Mouse (Mus musculus) lung, embryonic 16.5 days (tissue): ENCODE measurements at regions not wholly inside any gene's neighbourhood (a gene's known extent, or its start where the extent isn't known, plus 50 kb on each side); places are given as distances from the start of the nearest gene placed in this dataset.

Experiments
- ATAC-seq: fragments of 200-750 bp; cut with Nextera tagmentation; 2 replicates; pipeline ENCODE4 v1.8.0; 2017; ENCODE audit warnings: low read depth, mild to moderate bottlenecking, moderate library complexity
- H3K27ac ChIP-seq: fragments of 300-500 bp; sonication (generic); 2 replicates; pipeline ENCODE4 v1.5.1; 2014; ENCODE audit warnings: mild to moderate bottlenecking, control low read depth, low read length
- H3K27me3 ChIP-seq: fragments of 300-500 bp; sonication (generic); 2 replicates; pipeline ENCODE4 v1.6.1; 2014; ENCODE audit warnings: low read depth, low read length, mixed read lengths; ENCODE audit not compliant: control insufficient read depth, insufficient read depth
- H3K36me3 ChIP-seq: fragments of 300-500 bp; sonication (generic); 2 replicates; pipeline ENCODE4 v1.6.1; 2014; ENCODE audit warnings: low read length; ENCODE audit not compliant: control insufficient read depth, insufficient read depth
- H3K4me1 ChIP-seq: fragments of 300-500 bp; sonication (generic); replicated peaks from 2 replicates; pipeline ENCODE4 v1.6.1; 2014; ENCODE audit warnings: low read length, mixed read lengths; ENCODE audit not compliant: control insufficient read depth, insufficient read depth
- H3K4me2 ChIP-seq: fragments of 300-500 bp; sonication (generic); 2 replicates; pipeline ENCODE4 v1.6.1; 2014; ENCODE audit warnings: low read depth, low read length, control low read depth
- H3K4me3 ChIP-seq: fragments of 300-500 bp; sonication (generic); 2 replicates; pipeline ENCODE4 v1.5.1; 2014; ENCODE audit warnings: mild to moderate bottlenecking, low read length, control low read depth
- H3K9ac ChIP-seq: fragments of 300-500 bp; sonication (generic); 2 replicates; pipeline ENCODE4 v1.6.1; 2014; ENCODE audit warnings: low read length, control low read depth
- H3K9me3 ChIP-seq: fragments of 300-500 bp; sonication (generic); 2 replicates; pipeline ENCODE4 v1.6.1; 2016; ENCODE audit warnings: low read length; ENCODE audit not compliant: control insufficient read depth
- WGBS: fragments of 180-500 bp; shearing (Covaris S2); extraction: QIAGEN DNeasy Blood & Tissue Kit; methylation state at CpG from one replicate; pipeline ENCODE4 v1.1.7; 2014; 5-methylcytosine and 5-hydroxymethylcytosine counted together

DNA sequence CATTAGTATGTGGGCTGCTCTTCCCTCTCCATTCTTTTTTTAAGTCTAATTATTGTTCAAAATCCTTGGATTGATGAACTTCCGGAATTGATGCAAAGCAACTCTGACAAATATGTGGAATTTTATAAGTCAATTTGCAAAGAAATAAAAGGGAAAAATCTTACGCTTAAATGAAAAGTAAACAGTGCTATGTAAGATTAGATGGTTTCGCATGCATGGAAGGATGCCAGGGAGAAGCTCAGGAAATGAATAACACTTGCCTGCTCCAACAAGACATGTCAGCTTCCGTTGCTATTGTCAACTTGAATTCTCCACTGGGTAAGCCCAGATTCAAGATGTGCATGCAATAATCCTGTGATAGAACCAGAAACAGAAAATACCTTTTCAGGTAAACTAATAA is 357.2 kb upstream of the Actbl2 start:
- no peaks in the 10 kb centered on the region for H3K9me3 ChIP-seq
- no peak for ATAC-seq
- peaks cover 22% of the 10 kb centered on the region for H3K4me1 ChIP-seq
- no peak overlapping the region for H3K4me3 ChIP-seq
- no peaks in the 10 kb centered on the region for H3K36me3 ChIP-seq
- WGBS: 30% methylated on average over 4 of the region's 4 CpGs
- H3K27me3 ChIP-seq: no peaks in the 10 kb centered on the region
- H3K9ac ChIP-seq: no peak overlapping the region
- H3K27ac ChIP-seq: 0 out of 2 replicates have a peak overlapping the region, but pooled peaks have one; percentile 6
- no peak overlapping the region for H3K4me2 ChIP-seq

DNA sequence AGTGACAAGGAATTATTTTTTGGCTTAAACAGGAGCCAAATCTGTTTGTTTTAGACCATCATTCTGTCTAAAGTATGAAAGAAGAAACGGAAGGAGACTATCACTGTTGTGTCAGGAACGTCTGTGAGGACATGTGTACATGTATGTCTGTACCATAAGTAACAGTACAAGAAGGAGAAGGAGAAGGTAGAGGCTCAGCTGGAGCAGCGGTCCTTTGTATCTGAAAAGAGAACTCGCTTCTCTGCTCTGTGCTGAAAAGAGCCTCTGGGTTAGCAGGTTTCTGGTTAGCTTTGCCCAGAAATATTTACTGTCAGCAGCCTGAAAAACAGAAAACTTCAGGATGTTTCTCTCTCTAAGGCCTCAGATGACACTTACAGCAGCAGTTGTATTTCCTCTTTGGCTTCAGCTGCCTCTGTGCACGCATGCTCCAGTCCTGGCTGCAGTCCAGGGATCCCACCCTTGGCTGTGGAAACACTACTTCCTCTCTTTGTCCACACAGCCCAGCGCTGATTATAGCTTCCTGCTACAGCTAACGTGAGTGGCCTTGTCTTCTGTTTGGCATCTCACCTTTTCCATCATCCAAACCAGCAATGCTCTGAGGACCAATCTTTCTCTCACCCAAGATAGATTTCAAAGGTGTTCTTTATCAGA is 351.7 kb upstream of the Actbl2 start:
- WGBS: 10% methylated on average over 7 of the region's 7 CpGs
- H3K27ac ChIP-seq: peak overlapping the region; percentile 53
- ATAC-seq: peak; percentile 95
- peaks cover 24% of the 10 kb centered on the region for H3K4me1 ChIP-seq
- no peaks in the 10 kb centered on the region for H3K36me3 ChIP-seq
- H3K9ac ChIP-seq: no peak overlapping the region
- no peaks in the 10 kb centered on the region for H3K9me3 ChIP-seq
- no peak overlapping the region for H3K4me2 ChIP-seq
- no peak overlapping the region for H3K4me3 ChIP-seq
- no peaks in the 10 kb centered on the region for H3K27me3 ChIP-seq

DNA sequence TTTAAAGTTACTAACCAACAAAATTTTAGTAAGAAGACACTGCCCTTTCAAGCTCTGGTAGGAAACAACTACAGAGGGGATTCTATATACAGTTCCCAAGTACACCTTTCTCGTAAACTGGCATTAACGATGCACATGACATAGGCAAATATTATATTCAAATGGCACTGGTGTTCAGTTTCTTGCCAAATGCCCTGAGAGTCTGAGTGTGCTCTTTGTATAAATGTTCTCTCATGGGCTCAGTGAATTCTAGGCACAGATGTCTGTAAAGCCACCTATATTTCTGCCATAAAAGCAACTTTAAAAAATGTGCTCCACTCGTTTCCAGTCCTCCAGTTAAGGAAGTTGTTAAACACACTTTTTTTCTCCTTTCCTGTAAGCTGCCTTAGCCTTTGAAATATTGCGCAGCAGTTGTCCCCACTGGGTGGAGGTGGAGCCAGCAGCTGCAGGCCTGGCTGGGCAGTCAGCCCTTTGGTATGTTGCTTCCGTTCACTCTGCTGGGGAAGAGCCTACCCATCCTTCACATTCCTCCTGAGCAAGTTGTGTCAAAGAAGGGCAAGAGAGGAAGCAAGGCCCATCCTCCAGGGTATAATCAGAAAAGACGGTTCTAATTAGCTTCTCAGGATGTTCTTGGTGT is 347.4 kb upstream of the Actbl2 start:
- Histone ChIP-seq H3K27ac (no peak overlapping the region; the same call in 1 of the 2 replicates), H3K4me3 (no peak overlapping the region), H3K36me3 (no peaks in the 10 kb centered on the region), H3K9ac (no peak overlapping the region), H3K27me3 (no peaks in the 10 kb centered on the region), H3K9me3 (no peaks in the 10 kb centered on the region), H3K4me2 (no peak overlapping the region), H3K4me1 (peaks cover 17% of the 10 kb centered on the region)
- 31% methylated on average over 6 of the region's 6 CpGs for WGBS
- ATAC-seq: peak; percentile 74

DNA sequence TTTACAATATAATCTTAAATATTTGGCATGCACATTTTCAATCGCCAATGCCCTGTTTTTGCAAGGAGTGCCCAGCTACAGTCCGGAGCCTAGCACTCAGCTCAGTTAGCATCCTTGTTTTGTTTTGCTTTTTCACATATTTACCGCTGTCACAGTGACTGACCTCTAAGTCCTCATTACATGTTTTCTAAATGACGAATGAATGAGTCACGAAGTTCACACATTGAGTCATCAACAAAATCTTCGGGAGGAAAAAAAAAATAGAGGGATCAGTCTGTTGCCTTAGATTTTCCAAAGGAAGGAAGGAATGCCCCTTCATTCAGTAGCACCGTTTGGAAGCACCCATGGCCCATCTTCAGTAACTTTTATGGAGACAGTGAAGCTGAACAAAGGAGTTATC is 342.9 kb upstream of the Actbl2 start:
- WGBS: 76% methylated on average over 7 of the region's 7 CpGs
- no peak for ATAC-seq
- Histone ChIP-seq H3K4me3 (no peak overlapping the region), H3K27ac (no peak overlapping the region), H3K9ac (no peak overlapping the region), H3K27me3 (no peaks in the 10 kb centered on the region), H3K36me3 (no peaks in the 10 kb centered on the region), H3K9me3 (no peaks in the 10 kb centered on the region), H3K4me2 (no peak overlapping the region), H3K4me1 (peaks cover 2% of the 10 kb centered on the region; the same call in 1 of the 2 replicates)

DNA sequence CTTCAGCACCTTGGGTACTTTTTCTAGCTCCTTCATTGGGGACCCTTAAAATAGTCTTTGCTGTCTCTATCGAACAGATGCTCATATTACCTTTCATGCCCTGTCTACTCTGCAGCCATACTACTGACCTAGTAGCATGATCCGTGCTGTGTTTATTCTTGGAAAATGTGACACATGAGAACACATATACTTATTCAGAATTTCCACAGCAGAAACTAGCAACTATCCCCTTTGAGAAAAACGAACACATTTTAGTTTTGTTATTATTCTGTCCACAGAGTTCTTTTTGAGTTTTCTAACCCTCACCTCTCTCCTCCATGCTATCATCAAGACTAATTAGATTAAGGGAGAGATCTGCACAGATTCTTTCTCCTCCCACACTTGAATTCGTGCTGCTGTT is 341.6 kb upstream of the Actbl2 start:
- Histone ChIP-seq H3K4me1 (no peaks in the 10 kb centered on the region), H3K36me3 (no peaks in the 10 kb centered on the region), H3K27me3 (no peaks in the 10 kb centered on the region), H3K4me2 (no peak overlapping the region), H3K9ac (no peak overlapping the region), H3K4me3 (no peak overlapping the region), H3K27ac (no peak overlapping the region), H3K9me3 (no peaks in the 10 kb centered on the region)
- ATAC-seq: no peak
- 73% methylated on average over 4 of the region's 4 CpGs for WGBS

DNA sequence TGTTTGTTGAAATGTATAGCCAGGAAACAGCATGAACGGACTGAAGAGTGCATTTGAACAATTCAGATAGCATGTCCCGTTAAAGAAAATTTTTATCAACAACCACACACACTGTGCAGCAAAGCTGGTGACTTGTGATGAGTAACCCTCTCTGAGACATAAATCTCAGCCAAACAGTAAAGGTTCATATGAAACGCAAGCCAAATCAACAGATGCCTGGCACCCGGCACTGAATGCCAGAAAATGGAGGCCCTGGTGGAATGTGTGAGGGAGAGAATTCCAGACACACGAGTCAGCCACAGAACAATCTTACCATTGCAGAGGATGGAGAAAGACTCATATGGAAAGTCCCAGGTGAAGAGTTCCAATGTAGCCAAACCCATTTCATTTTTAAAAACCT is 341.1 kb upstream of the Actbl2 start:
- no peaks in the 10 kb centered on the region for H3K36me3 ChIP-seq
- no peaks in the 10 kb centered on the region for H3K9me3 ChIP-seq
- H3K27me3 ChIP-seq: no peaks in the 10 kb centered on the region
- no peaks in the 10 kb centered on the region for H3K4me1 ChIP-seq
- no peak for ATAC-seq
- WGBS: 56% methylated on average over 5 of the region's 5 CpGs
- no peak overlapping the region for H3K27ac ChIP-seq
- H3K9ac ChIP-seq: no peak overlapping the region
- H3K4me2 ChIP-seq: no peak overlapping the region
- no peak overlapping the region for H3K4me3 ChIP-seq

DNA sequence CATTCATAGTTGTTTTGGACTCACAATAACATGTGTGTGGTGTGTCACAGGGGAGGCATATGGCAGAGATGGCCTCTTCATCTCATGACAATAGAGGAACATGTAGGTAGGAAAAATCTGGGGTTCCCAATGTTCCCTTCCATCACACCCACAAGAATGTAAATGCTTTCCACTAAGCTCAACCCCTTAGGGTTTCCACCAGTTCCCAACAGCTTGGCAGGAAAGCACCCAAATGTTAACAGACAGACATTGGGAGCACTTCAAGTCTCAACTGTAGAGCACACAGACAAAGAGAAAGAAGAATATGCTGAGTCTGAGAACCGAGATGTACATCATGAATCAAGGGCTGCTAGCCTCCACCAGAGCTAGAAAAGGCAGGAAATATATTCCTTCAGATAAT is 339.7 kb upstream of the Actbl2 start:
- ATAC-seq: no peak
- Histone ChIP-seq H3K4me2 (no peak overlapping the region), H3K27me3 (no peaks in the 10 kb centered on the region), H3K4me1 (no peaks in the 10 kb centered on the region), H3K4me3 (no peak overlapping the region), H3K9me3 (no peaks in the 10 kb centered on the region), H3K9ac (no peak overlapping the region), H3K36me3 (no peaks in the 10 kb centered on the region), H3K27ac (no peak overlapping the region)
- WGBS: 70% methylated on average over 1 of the region's 1 CpGs

DNA sequence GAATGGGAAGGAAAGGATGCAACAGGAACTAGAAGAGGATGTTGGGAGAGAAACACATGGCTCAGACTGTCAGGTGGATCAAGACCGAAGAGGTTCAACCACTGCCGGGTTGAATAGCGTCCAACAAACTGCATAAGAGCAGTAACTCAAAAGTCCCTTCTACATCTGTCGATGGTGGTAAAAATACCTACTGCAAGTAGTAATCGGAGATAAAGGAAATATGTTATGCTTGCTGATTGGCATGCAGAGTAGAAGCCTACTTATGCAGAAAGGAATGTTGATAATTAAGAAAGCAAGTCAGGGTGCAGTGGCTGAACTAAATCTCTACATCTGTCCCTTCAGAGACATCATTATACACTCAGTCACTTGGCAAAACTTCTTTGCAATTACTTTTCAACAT is 330.9 kb upstream of the Actbl2 start:
- no peaks in the 10 kb centered on the region for H3K27me3 ChIP-seq
- no peaks in the 10 kb centered on the region for H3K4me1 ChIP-seq
- no peak overlapping the region for H3K4me3 ChIP-seq
- H3K27ac ChIP-seq: no peak overlapping the region
- H3K9ac ChIP-seq: no peak overlapping the region
- no peaks in the 10 kb centered on the region for H3K9me3 ChIP-seq
- WGBS: 86% methylated on average over 5 of the region's 5 CpGs
- ATAC-seq: no peak
- no peak overlapping the region for H3K4me2 ChIP-seq
- no peaks in the 10 kb centered on the region for H3K36me3 ChIP-seq

DNA sequence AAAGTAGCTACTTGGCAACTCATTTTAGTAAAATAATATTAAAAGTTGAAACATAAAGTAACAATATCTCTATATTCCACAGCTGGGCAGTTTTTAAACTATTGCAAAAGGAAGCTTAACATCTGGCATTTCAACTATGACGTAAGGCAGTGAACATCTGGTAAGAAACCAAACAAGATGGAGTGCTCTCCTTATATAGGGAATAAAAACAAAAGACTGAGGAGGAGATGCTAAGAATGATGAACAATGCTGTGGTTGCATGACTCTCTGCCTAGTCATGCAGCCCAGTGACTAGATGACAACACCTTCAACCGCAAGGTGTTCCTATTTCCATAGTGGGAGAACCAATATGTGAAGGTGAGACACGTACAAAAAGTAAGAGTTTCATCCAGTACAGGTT is 329.9 kb upstream of the Actbl2 start:
- H3K9ac ChIP-seq: no peak overlapping the region
- no peaks in the 10 kb centered on the region; the same call in 1 of the 2 replicates for H3K4me1 ChIP-seq
- WGBS: 85% methylated on average over 3 of the region's 3 CpGs
- no peaks in the 10 kb centered on the region for H3K27me3 ChIP-seq
- no peak overlapping the region for H3K4me2 ChIP-seq
- ATAC-seq: no peak
- no peak overlapping the region for H3K4me3 ChIP-seq
- H3K9me3 ChIP-seq: no peaks in the 10 kb centered on the region
- H3K27ac ChIP-seq: no peak overlapping the region
- H3K36me3 ChIP-seq: no peaks in the 10 kb centered on the region
